Mouse (Mus musculus) thymus, adult 2 months (tissue): Measurements from ENCODE around the gene Zfp553. TPM values are rescaled to one million over a fixed set of nuclear protein-coding genes. Genes with fewer than 3 reads are reported as not detected.

Experiments
- DNase-seq: peaks from one replicate; pipeline ENCODE4 v3.0.0; 2021
- H3K27ac ChIP-seq: fragments of 200-500 bp; 2 replicates; pipeline ENCODE4 v1.5.1; 2012; ENCODE audit warnings: low read length, control low read depth; ENCODE audit not compliant: control insufficient read depth, insufficient read depth
- H3K27me3 ChIP-seq: fragments of 200-500 bp; 2 replicates; pipeline ENCODE4 v1.6.1; 2012; ENCODE audit warnings: mild to moderate bottlenecking, low read length, moderate library complexity, mixed read lengths; ENCODE audit not compliant: control insufficient read depth, insufficient read depth
- H3K36me3 ChIP-seq: fragments of 200-500 bp; 2 replicates; pipeline ENCODE4 v1.6.1; 2012; ENCODE audit warnings: mild to moderate bottlenecking, low read length, moderate library complexity; ENCODE audit not compliant: control insufficient read depth, insufficient read depth
- H3K4me1 ChIP-seq: fragments of 200-500 bp; replicated peaks from 2 replicates; pipeline ENCODE4 v1.6.1; 2012; ENCODE audit warnings: low read length; ENCODE audit not compliant: control insufficient read depth, insufficient read depth
- H3K4me3 ChIP-seq: fragments of 200-500 bp; 2 replicates; pipeline ENCODE4 v1.5.1; 2012; ENCODE audit warnings: mild to moderate bottlenecking, low read length, control low read depth, moderate library complexity; ENCODE audit not compliant: control insufficient read depth, insufficient read depth
- CTCF ChIP-seq: fragments of 200-500 bp; IDR thresholded peaks from 2 replicates; pipeline ENCODE4 v1.5.1; 2012; ENCODE audit warnings: mild to moderate bottlenecking, control low read depth, low read length, moderate library complexity, borderline replicate concordance; ENCODE audit not compliant: control insufficient read depth, poor library complexity, insufficient read depth; ENCODE audit errors: extremely low read depth
- POLR2A ChIP-seq: fragments of 200-500 bp; IDR thresholded peaks from 2 replicates; pipeline ENCODE4 v1.6.1; 2012; ENCODE audit warnings: mild to moderate bottlenecking, low read length, control low read depth, moderate library complexity; ENCODE audit not compliant: control insufficient read depth, poor library complexity, insufficient read depth; ENCODE audit errors: extremely low read depth
- WGBS: fragments of 180-500 bp; shearing (Covaris S2); methylation state at CpG from one replicate; pipeline ENCODE4 v1.1.7; 2018; 5-methylcytosine and 5-hydroxymethylcytosine counted together
- polyA plus RNA-seq: library from polyadenylated mRNA; depleted of rRNA; stranded (reverse); fragments of >200 nt; gene quantifications from 2 replicates; pipeline ENCODE4 v1.2.3, GENCODE M21; 2012; rRNA removed

The Zfp553 gene
- polyA plus RNA-seq = 30.4 and 31.6 TPM in 2 replicates

GRCm38 (mm10) chr7:127232622-127233367 is at the start of gene Zfp553, which contains the start of gene Sept1:
Zfp553 (plus strand) TSS chr7:127233061.
Sept1 (minus strand) TSS chr7:127233130.
- H3K27ac ChIP-seq = peak within 1 kb of the TSS; percentile 93
- DNase-seq = peak; percentile 85
- peak within 1 kb of the TSS; percentile 71 for H3K4me3 ChIP-seq
- H3K36me3 ChIP-seq = peaks cover 25% of the 10 kb centered on the region
- TF ChIP-seq CTCF (peak; percentile 56; the same call in 1 of the 2 replicates), POLR2A (peak; percentile 93)
- H3K27me3 ChIP-seq = no peaks in the 10 kb centered on the region
- peaks cover 28% of the 10 kb centered on the region for H3K4me1 ChIP-seq
- under 1% methylated on average over 64 of the region's 64 CpGs for WGBS

DNA sequence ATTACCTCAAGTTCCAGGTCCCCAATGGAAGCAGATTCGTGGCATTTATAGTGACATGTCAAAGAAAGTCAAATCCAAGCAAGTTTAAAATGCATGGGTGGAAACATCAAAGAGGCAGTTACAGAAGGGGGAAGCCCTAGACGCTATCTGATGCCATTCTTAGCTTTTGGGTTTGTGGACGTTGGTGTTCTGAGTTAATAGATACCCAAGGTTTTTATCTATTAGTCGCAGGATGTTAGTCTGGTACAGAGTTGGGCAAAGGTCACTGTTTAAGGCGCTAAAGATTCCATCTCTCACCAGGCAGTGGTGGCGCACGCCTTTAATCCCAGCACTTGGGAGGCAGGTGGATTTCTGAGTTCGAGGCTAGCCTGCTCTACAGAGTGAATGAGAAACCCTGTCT is 49.5 kb upstream of the Zfp553 start:
- Histone ChIP-seq H3K4me1 (peaks cover 14% of the 10 kb centered on the region), H3K27me3 (no peaks in the 10 kb centered on the region), H3K27ac (no peak overlapping the region), H3K36me3 (no peaks in the 10 kb centered on the region), H3K4me3 (no peak overlapping the region)
- TF ChIP-seq CTCF = no peak
- no peak for TF ChIP-seq POLR2A
- no peak for DNase-seq
- WGBS = 87% methylated on average over 8 of the region's 8 CpGs

DNA sequence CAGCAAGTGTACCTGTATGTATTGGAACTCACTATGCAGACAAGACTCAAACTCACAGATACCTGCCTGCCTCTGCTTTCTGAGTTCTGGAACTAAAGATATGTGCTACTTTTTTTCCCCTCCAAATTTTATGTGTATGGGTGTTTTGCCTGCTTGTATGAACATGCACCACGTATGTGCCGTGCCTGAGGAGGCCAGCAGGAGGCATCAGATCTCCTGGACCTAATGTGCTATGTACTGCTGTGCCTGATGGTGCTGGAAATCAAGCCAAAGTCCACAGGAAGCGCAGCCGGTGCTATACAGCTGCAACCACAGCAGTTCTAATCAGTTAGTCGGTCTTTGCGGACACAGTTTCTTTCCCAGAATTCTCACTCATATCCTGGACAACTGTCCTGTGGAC is 49.0 kb upstream of the Zfp553 start:
- TF ChIP-seq POLR2A = no peak
- no peak for TF ChIP-seq CTCF
- peaks cover 19% of the 10 kb centered on the region for H3K4me1 ChIP-seq
- WGBS = 87% methylated on average over 6 of the region's 6 CpGs
- no peaks in the 10 kb centered on the region for H3K27me3 ChIP-seq
- peak; percentile 34 for DNase-seq
- H3K36me3 ChIP-seq = no peaks in the 10 kb centered on the region
- no peak overlapping the region for H3K4me3 ChIP-seq
- no peak overlapping the region for H3K27ac ChIP-seq

- DNase-seq = no peak
- 5% methylated on average over 1 of the region's 1 CpGs for WGBS
- TF ChIP-seq CTCF = no peak
- TF ChIP-seq POLR2A = no peak
- H3K27me3 ChIP-seq = no peaks in the 10 kb centered on the region
- no peak overlapping the region for H3K27ac ChIP-seq
- H3K4me1 ChIP-seq = peaks cover 27% of the 10 kb centered on the region
- H3K36me3 ChIP-seq = no peaks in the 10 kb centered on the region
- H3K4me3 ChIP-seq = no peak overlapping the region
These were observed 48.1 kb upstream of the Zfp553 start for GRCm38 (mm10) chr7:127184720-127185119.

GRCm38 (mm10) chr7:127185601-127186000 is 47.3 kb upstream of the Zfp553 start:
- peak; percentile 37 for DNase-seq
- TF ChIP-seq CTCF = no peak
- TF ChIP-seq POLR2A = no peak
- H3K36me3 ChIP-seq = no peaks in the 10 kb centered on the region
- 78% methylated on average over 3 of the region's 3 CpGs for WGBS
- no peaks in the 10 kb centered on the region for H3K27me3 ChIP-seq
- H3K4me3 ChIP-seq = no peak overlapping the region
- peaks cover 30% of the 10 kb centered on the region for H3K4me1 ChIP-seq
- H3K27ac ChIP-seq = no peak overlapping the region

- DNase-seq = no peak
- Histone ChIP-seq H3K36me3 (peaks cover 4% of the 10 kb centered on the region; the same call in 1 of the 2 replicates), H3K4me3 (no peak overlapping the region), H3K27me3 (no peaks in the 10 kb centered on the region), H3K4me1 (peaks cover 25% of the 10 kb centered on the region), H3K27ac (no peak overlapping the region)
- TF ChIP-seq CTCF (no peak), POLR2A (no peak)
- WGBS = 92% methylated on average over 10 of the region's 10 CpGs
These were observed 45.5 kb upstream of the Zfp553 start for GRCm38 (mm10) chr7:127187351-127187750.
